Mouse (Mus musculus) CD4-positive, CD25-positive, alpha-beta regulatory T cell (primary cell): ENCODE data around the gene Tmem30c. TPM values are rescaled to one million over a fixed set of nuclear protein-coding genes. Genes with fewer than 3 reads are reported as not detected.

ENCODE experiments used
- polyA plus RNA-seq: library from polyadenylated mRNA; unstranded; fragments of 100-300 nt; shearing (Covaris generic); gene quantifications from one replicate; pipeline ENCODE4 v1.2.1, GENCODE M21; 2017

Tmem30c gene
- polyA plus RNA-seq: not detected

DNA sequence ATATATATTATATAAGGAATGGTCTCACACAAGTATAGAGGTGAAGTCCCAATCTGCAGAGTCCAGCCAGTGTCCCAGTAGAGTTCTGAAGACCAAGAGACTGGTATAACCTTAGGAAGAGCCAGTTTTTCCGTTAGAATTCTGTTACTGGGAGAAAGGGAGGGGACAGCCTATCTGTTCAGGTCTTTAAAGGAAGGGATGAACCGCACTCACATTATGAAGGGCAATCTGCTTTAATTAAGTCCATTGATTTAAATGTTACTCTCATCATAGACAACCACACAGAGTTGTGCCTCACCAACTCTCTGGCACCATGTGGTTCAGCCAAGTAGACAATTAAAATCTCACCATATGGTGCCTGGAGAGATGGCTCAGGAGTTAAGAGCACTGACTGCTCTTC is at the start of gene Tmem30c:
Tmem30c (minus strand) TSS at position 101 of the 400 bp plus-strand sequence.

DNA sequence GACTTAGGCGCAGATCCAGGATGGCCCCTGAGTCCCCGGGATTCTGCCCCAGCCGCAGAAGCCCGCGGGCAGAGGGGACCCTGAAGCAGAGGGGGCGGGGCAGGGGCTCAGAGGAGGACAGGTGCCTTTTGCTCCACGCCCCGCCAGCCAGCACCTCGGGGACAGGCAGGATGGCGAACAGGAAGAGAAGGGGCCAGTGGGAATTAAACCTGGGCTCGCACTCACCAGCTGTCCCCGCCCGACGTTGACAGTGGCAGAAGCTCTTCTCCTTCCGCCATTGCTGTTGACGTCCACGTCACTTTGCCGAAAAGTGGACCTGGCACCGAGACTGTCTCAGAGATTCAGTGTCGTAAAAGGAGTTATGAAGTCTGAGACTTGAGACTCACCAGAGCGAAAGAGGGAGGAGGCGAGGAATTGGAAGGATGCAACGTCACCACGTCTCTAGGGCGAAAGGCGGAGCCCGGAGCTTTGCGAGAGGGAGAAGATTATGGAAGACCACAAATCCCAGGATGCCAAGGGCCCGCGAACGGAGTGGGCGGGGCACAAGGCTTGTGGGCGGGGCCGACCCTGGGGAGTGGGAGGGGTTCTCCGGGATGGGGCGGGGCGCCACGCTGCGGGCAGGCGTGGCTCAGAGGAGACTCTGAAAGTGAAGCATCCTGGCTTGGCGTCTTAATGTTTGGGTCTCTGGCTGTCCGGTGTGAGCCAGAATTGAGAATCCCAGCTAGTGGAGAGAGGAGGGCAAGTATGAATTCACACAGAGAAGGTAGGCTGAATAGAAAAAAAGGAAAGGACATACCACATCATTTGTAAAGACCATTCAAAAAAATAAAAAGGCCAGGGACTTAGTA is 61.4 kb downstream of the Tmem30c start, which contains the start of gene Tbc1d23:
Tbc1d23 (minus strand) TSS at position 416 of the 848 bp plus-strand sequence.

Other genes with a start within 250 kb of the Tmem30c start
- not detected for gene Tmem45a2, start 221.5 kb downstream of the Tmem30c start, polyA plus RNA-seq
- 56.9 TPM for gene Tomm70a, start 171.2 kb downstream of the Tmem30c start, polyA plus RNA-seq
- gene Nit2, start 125.5 kb downstream of the Tmem30c start, polyA plus RNA-seq: 35.1 TPM
- 26.2 TPM for gene Tbc1d23, start 61.4 kb downstream of the Tmem30c start, polyA plus RNA-seq
- 43.8 TPM for gene Filip1l, start 60.2 kb upstream of the Tmem30c start, polyA plus RNA-seq